Mouse (Mus musculus) E14TG2a.4 (cell line): ENCODE data around the gene Gprin1.

Source experiments
- CTCF ChIP-seq: conservative IDR thresholded peaks from 2 replicates; pipeline ENCODE4 v1.5.1; 2014; ENCODE audit warnings: low read length
- POU5F1 ChIP-seq: IDR thresholded peaks from 2 replicates; pipeline ENCODE4 v1.6.1; 2014; ENCODE audit warnings: low read length, borderline replicate concordance

GRCm38 (mm10) chr13:54692711-54693557 is 56.7 kb downstream of the Gprin1 start:
- no peak for TF ChIP-seq CTCF
- no peak for TF ChIP-seq POU5F1
